12 mouse cellular contexts compared by ENCODE assay signal in genomic region chr3:85368354-85369120, GRCm38 (mm10).
DNase-seq lines count a peak whose midpoint lies in the region; ATAC-seq lines count a peak whose summit lies in the region.
"Had no signal": no experiment of that assay in that cellular context is flagged by ENCODE, and none has a peak within 500 bp of the region (broad histone marks: within the 10 kb centered on the region; RNA-seq: fewer than 3 reads in every experiment).

No protein-coding gene starts in this region.

- H3K4me3 ChIP-seq in heart, embryonic 12.5 days = no peak overlapping the region

- H3K9ac ChIP-seq in heart, embryonic 12.5 days = no peak overlapping the region
- H3K9ac ChIP-seq: liver, embryonic 14.5 days had no signal

- peak overlapping the region; percentile 54; the same call in 1 of the 2 replicates for H3K27ac ChIP-seq in heart, embryonic 12.5 days (ENCODE audit: poor library complexity, severe bottlenecking)
- H3K27ac ChIP-seq: liver, embryonic 14.5 days had no signal

- H3K36me3 ChIP-seq in heart, embryonic 12.5 days = no peaks in the 10 kb centered on the region

- WGBS in heart, embryonic 12.5 days = 65% methylated on average over 16 of the region's 16 CpGs

- H3K9me3 ChIP-seq in heart, embryonic 12.5 days (replicated peaks) = no peaks in the 10 kb centered on the region

- no peak for DNase-seq in heart, postnatal 4 days
- DNase-seq in 3134 (ENCODE audit: extremely low read depth, insufficient read length, low spot score) = peak; percentile 15
- DNase-seq in left cerebral cortex, adult 8-10 months (ENCODE audit: low spot score in 2 of 2) = peak; percentile 45 to 90
- no peak for DNase-seq in ovary, adult 18-20 months (ENCODE audit: low spot score)
- DNase-seq in T-cell, adult 2 months (ENCODE audit: low spot score) = no peak
- DNase-seq in embryo, embryonic 10 days (ENCODE audit: low spot score) = no peak
- DNase-seq: gastrocnemius, postnatal 36 days; kidney, adult 8-10 months; midbrain, embryonic 14.5 days had no signal

- peaks cover 42% of the 10 kb centered on the region for H3K4me1 ChIP-seq in heart, embryonic 12.5 days (replicated peaks)

- ATAC-seq in heart, embryonic 12.5 days (ENCODE audit: insufficient number of reproducible peaks, low FRiP score) = no peak
- peak; percentile 78 for ATAC-seq in frontal cortex, adult (ENCODE audit: low TSS enrichment)

- 0 out of 2 replicates have a peak overlapping the region, but pooled peaks have one; percentile 1 for H3K4me2 ChIP-seq in heart, embryonic 12.5 days

- H3K27me3 ChIP-seq in heart, embryonic 12.5 days (replicated peaks) = no peaks in the 10 kb centered on the region

Comparison
In these comparisons a context has a peak if more than half of its experiments do, and no peak if none do; other contexts are left out.
1. DNase-seq: peak in 3134 (single experiment) and left cerebral cortex, adult 8-10 months (2 of 2); none in heart, postnatal 4 days (single experiment), ovary, adult 18-20 months (single experiment), T-cell, adult 2 months (single experiment) and embryo, embryonic 10 days (single experiment).